Mouse (Mus musculus) layer of hippocampus, adult 9-11 months (tissue): ENCODE data around the gene Carm1.
"Not testable (repeated sequence)": the region's sequence is repeated elsewhere in the genome, so short reads cannot be mapped to it uniquely, and the experiment has no call there.

Source experiments
- DNase-seq: peaks from one replicate; pipeline ENCODE4 v3.0.0; 2022

The Carm1 gene

GRCm38 (mm10) chr9:21546789-21547074 is at the start of gene Carm1:
Gene Carm1, plus strand, starts transcription at chr9:21546894.
- DNase-seq: peak; percentile 58

- DNase-seq: peak; percentile 60
Measured at GRCm38 (mm10) chr9:21497050-21497542, 49.6 kb upstream of the Carm1 start.

GRCm38 (mm10) chr9:21497664-21498063 is 49.0 kb upstream of the Carm1 start:
- DNase-seq: no peak

GRCm38 (mm10) chr9:21498284-21498902 is 48.3 kb upstream of the Carm1 start:
- DNase-seq: no peak

GRCm38 (mm10) chr9:21503352-21503751 is 43.3 kb upstream of the Carm1 start:
- no peak for DNase-seq

- no peak for DNase-seq
Measured at GRCm38 (mm10) chr9:21505767-21506166, 40.9 kb upstream of the Carm1 start.

DNA sequence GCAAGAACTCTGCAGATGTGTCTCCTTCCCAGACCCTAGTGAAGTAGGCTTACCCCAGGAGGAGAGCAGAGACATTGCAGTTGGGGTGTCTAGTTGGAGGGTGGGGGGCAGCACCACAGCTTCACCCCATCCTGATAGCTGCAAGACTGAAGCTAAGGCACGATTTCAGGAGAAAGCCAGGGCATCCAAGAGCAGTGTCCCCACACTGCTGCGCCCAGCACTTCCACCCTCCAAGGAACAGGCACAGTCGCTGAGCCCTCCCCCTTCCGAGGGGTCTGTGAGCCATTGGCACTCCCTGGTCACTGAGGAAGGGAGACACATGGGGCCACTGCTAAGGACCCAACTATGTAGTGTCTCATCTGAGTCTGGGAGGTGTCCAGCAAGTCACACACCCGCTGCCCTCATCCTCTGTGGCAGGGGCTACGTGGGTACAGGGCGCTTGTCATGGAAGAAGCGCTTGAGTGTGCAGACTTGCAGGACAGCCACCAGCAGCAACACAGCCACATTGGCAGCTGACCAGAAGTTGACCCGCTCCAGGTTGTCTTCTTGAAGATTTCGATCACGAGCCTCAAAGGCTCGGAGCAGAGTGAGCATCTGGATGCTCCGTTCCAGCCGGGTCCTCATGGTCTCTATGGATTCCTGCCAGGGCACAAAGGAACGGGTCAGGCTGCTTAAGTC is 38.8 kb upstream of the Carm1 start:
- no peak for DNase-seq

DNA sequence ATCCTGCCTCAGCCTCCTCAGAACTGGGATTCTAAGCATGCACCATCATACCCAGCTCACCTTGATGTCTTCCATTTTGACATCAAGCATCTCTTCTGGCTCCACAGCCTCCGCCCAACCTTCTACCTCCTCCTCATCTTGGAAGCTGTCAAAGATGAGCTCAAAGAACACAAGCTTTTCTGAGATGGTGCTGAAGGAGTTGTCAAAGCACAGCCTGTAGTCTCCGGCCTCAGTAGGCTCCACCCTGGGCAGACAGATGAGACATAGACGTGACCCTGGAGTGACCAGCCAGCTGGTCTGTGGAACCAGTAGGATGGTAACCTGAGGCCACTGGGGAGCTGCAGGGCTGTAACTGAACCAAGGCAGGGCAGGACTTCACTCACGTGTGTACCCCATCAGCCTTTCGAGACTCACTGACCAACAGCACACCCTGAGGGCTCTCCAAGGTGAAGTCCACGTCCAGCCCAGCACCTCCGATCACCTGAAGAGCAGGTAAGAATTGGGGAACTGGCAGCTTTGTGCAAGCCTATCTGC is 37.8 kb upstream of the Carm1 start:
- no peak for DNase-seq

- peak; percentile 96 for DNase-seq
Measured at GRCm38 (mm10) chr9:21509772-21510688, 36.7 kb upstream of the Carm1 start, which contains the start of gene Tmed1. Gene Tmed1, minus strand, starts transcription at chr9:21510252.

DNA sequence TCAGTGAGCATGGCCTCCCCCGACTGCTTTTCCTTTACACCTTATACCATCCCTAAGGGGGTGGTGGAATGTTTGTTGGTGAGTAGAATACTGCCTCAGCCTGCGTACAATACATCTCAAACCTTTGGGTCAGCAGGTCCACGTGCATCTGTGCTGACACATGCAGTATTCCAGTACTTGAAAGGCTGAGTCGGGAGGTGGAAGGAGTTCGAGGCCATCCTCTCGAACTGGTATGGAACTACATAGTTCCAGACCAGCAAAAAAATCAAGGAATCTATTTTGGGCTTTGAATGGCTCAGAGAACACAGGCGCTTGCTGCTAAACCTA is 36.0 kb upstream of the Carm1 start:
- DNase-seq: no peak

- no peak for DNase-seq
Measured at GRCm38 (mm10) chr9:21511052-21511451, 35.6 kb upstream of the Carm1 start.

- no peak for DNase-seq
Measured at GRCm38 (mm10) chr9:21513466-21513865, 33.2 kb upstream of the Carm1 start.

GRCm38 (mm10) chr9:21517947-21518495 is 28.7 kb upstream of the Carm1 start:
- no peak for DNase-seq

- DNase-seq: not testable (repeated sequence)
Measured at GRCm38 (mm10) chr9:21518690-21519089, 28.0 kb upstream of the Carm1 start.

DNA sequence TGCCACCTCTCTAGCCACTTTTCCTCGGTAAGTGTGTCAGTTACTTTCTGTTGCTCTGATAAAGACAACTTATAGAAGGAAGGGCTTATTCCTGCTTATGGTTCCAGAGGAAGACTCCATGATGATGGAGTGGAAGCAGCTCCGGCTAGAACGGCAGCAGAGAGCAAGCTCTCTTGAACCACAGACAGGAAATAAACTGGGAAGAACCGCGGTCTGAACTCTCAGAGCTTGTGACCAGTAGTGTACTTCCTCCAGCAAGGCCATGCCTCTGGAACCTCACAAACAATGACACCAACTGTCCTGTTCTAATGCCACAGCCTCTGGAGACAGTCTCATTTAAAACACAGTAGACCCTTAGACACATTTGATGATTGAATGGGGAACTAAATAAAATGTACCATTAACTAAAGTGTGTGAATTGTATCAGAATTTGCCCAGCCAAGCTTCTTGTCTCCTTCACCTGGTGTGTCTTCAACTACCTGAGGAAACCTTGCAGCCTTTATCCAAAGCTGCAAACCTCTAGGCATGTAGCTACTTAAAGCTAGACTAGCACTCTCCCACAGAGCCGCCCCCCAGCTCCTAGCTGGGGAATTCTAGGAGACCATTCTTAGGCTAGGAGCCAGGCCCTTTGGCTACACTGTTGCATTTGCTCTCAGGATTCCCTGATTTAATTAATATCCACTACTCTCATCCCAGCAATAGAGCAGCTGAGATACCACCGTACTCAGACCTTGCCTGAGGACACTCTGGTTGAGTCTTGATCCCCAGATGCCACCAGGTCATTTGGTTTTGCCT is 21.4 kb upstream of the Carm1 start:
- no peak for DNase-seq

DNA sequence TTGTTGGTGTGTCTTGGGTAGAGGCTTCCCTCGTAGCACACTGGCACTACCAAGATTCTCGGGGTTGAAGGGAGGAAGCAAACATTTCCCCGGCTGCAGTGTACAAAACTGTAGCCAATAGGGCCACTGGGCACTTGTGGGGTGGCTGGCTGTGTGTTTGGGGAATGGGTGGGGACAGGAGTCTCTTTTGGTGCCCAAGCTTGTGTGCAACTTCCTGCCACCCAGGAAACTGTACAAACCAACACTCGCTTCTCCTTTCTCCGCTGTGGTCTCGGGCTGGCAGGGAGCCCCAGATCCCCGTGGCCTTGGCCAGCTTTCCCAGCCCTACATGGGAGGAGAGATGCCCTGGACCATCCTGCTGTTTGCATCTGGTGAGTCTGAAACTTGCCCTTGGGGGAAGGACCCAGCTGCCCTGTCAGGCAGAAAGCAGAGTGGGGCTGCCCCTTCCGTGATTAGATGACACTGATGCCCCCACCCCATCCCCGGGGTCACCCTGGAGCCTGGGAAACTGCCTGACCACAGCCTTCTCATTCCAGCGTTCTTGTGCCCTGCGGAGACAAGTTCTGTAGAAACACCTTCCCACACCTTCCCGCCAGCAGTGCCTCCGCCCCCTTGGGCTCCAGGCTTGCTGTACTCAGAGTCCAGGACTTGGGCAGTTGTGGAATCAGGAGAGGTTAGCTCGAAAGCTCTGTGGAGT is 20.6 kb upstream of the Carm1 start, which contains the start of gene AB124611:
AB124611 (plus strand) TSS at position 240 of the 697 bp plus-strand sequence.
- DNase-seq: peak; percentile 52

DNA sequence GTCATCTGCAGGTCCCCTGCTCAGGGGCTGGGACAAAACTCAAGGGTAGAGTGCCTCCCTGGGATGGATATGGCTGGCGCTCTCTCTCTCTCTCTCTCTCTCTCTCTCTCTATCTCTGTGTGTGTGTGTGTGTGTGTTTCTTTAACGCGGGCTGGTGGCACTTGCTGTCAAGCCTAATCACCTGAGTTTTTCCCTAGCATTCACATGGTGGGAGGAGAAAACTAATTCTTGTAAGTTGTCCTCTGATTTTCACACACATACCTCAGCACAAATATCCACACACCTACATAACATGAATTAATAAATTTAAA is 20.1 kb upstream of the Carm1 start:
- no peak for DNase-seq

- DNase-seq: no peak
Measured at GRCm38 (mm10) chr9:21527100-21527801, 19.4 kb upstream of the Carm1 start.

- no peak for DNase-seq
Measured at GRCm38 (mm10) chr9:21527917-21528324, 18.8 kb upstream of the Carm1 start.

DNA sequence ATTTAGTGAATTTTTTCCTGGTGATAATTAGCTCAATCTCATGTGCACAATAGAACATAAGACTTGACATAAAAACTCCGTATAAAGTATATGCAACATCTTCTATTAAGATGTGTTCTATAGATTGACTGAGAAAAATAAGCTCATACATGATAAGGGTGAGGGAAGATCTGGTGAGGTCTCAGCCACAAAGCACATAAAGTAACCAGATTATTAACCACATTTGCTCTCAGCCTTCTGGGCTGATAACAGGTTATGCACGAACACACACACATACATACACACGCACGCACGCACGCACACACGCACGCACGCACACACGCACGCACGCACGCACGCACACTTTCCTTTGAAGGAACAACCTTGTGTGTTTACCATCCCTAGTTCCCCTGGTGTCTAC is 10.2 kb upstream of the Carm1 start:
- DNase-seq: no peak

DNA sequence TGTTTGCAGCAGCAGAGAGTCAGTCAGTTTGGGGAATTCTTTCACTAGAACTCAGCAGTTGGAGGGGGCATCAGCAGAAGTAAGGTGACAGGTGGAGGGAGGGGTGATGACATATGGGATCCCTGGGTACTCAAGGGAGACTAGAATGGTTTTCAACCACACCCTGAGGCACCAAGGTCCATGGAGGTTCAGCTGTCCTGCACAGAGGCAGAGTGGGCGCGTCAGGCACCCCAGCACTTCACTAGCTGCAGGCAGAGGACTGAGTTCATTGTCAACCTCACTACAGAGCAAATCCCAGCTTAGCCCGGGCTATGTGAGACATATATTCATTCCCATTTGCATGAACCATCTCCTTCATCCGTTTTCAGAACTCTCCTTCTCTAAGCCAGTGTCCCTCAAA is 9.7 kb upstream of the Carm1 start:
- no peak for DNase-seq
